Mouse (Mus musculus) thymus, postnatal 0 days (tissue): ENCODE measurements around the gene Esrrb. TPM values are rescaled to one million over a fixed set of nuclear protein-coding genes. Genes with fewer than 3 reads are reported as not detected.

Experiments used
- DNase-seq: peaks from one replicate; pipeline ENCODE4 v3.0.0-alpha.2; 2015; ENCODE audit warnings: low spot score
- polyA plus RNA-seq: library from polyadenylated mRNA; unstranded; fragments of >200 nt; fragmentation: Nextera tagmentation; extraction: Ambion mirVana; gene quantifications from 2 replicates; pipeline ENCODE4 v1.2.1, GENCODE M21; 2015

Gene Esrrb
- polyA plus RNA-seq, 1 experiment from 2014 or later, result 0.03 TPM

GRCm38 (mm10) chr12:86421490-86421904 is 60.6 kb downstream of the Esrrb start:
- no peak for DNase-seq

DNA sequence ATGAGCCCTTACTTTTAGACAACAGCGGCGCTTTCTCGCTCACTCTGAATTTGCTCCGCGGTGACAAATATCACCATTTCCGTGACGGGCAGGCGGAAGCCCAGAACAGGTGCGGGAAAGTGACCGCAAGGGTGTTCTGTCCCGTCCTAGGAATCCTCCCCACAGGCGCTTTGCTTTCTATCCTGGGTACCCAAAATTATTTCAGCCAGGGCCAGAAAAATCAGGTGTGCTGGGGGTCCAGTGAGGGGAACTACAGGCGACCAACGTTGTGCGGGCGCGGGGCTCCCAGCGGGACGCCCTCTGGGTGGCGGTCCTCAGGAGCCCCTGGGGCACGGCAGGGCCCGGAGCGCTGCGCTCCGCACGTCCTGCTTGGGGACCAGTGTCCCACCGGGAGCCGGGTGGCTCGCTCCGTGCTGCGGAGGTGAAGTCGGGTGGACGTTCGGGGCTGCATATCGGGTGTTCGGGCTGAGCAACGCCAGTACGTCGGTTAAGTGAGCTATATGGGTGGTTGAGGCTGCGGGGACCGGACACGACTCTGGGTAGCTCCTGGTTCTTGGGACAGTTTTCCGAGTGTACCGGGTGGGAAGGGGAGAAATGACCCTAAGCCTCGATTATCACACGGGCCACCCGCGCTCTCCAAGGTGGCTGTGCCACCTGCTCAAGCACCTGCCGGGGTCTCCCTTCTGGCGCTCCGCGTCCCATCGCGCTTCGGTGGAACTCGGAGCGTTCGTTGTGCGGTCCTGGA is 61.4 kb downstream of the Esrrb start:
- no peak for DNase-seq

DNA sequence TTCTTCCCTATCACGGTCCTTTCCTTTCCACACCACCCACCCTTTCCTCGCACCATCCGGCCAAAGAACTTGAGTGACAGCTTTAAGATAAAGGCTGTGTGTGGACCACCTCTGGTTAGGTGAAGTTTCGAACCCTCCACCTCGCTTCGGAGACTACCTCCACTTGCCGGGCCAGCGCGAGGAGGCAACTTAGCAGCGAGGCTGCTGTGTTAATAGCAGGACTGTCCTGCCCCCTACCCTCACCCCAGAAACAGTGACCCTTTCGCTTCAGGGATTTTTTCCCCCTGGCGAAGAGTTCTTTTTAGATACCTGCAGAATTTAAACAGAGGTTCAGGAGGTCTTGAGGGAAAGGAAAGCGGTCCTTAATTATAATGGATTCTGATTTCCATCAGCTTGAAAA is 62.2 kb downstream of the Esrrb start:
- DNase-seq, result no peak

DNA sequence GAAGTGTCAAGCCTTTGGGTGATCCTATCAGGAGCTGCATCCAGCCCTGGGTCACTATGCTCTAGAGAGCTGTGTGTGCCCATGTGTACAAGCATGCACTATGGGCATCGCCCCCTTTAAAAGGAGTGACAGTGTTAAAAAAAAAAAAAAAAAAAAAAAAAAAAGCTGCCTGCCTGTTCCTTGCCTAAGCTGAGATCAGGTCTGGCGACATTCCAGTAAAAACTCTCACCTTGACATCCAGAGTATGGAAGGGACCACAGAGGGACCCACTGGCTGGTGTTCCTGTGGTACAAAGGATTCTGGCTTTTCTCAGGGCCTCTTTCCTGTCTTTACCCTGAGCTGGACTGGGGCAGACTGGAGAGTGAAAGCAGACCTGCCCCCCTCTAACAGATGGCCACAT is 66.7 kb downstream of the Esrrb start:
- DNase-seq, result no peak

DNA sequence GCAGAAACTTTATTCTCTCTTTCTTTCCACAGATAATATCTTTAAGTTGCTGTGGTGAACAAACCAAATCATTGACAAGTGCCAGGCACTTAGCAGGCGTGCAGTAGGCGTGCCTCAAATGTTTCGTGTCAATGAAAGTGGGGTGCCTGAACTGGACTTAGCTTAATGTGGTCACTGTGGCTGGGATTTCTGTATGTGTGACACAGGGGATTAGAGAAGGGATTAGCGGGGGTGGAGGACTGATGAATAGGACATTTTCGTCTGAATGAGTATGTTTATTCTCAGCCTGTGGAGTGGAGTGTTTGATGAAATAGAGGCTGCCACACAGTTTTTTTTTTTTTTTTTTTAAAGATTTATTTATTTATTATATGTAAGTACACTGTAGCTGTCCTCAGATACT is 70.8 kb downstream of the Esrrb start:
- no peak for DNase-seq

DNA sequence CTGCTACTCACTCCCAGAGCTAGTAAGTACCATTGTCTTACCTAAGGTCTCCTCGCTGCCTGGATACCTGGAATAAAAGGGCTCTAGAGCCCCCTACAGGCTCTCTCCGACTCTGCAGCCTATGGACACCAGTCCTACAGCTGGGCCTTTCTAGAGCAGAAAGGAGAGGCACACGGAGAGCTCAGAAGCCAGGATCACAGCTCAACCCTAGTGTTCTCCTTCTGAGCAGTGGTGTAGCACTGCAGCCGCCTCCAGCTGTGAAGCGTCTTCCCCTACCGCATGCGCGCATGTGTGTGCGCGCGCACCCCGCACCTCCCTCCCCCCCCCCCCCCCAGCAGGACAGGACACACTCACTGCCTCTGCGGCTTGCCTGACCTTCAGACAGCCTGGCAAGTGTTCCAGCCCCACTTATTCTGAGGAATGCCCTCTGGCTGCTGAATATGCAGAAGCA is 72.5 kb downstream of the Esrrb start:
- DNase-seq, result peak; percentile 62

DNA sequence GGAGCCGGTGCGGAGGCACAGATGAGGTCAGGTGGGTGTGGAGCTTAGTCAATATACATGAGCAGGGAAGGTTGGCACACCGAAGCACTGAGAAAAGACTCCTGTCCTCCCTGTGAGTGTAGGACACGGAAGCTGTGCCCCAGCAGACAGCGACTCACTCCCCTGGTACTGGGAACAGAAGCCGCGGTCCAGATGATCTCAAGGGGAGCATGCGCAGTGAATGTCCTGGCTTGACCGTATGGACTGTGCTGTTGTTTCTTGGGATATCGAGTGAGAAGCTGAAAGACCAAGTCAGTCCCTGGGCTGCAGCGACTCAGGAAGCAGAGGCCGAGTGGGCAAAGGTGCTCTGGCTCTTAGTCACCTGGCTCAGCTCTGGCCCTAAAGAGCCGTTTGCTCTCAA is 74.7 kb downstream of the Esrrb start:
- no peak for DNase-seq

DNA sequence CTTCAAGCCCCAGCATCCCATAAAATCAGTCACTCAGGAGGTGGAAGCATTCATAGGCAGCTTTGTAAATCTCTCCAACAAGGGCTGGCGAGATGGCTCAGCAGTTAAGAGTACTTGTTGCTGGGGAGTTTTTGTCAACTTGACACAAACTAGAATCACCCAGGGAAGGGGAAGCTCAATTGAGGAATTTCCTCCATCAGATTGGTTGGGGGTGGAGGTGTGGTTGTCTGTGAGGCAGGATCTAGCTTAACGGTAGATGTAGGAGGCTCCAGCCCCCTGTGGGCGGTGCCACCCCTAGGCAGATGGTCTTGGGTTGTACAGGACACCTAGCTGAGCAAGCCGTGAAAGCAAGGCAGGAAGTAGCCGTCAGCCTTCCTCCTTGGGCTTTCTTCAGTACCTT is 89.9 kb downstream of the Esrrb start:
- no peak for DNase-seq

- DNase-seq, result no peak
These were observed 94.1 kb downstream of the Esrrb start for GRCm38 (mm10) chr12:86455009-86455408.

- no peak for DNase-seq
These were observed 102.0 kb downstream of the Esrrb start for GRCm38 (mm10) chr12:86462742-86463470.

DNA sequence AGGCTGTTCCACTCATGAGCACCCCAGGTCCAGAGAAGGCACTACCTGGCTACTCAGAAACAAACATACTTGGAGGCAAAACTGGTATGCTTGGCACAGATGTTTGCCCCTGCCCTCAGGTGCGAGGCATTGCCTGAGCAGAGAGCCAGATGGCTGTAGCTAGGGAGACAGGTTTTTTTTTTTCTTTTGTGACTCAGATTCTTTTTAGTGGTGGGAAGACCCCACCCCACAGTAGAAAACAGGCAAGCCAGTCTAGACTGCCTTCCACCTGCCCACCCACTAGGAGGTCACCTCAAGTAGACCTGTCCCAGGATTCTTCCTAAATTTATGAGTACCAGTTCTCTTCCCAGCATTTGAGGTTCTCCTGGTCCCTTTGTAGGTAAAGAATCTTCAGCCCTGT is 103.5 kb downstream of the Esrrb start:
- no peak for DNase-seq

DNA sequence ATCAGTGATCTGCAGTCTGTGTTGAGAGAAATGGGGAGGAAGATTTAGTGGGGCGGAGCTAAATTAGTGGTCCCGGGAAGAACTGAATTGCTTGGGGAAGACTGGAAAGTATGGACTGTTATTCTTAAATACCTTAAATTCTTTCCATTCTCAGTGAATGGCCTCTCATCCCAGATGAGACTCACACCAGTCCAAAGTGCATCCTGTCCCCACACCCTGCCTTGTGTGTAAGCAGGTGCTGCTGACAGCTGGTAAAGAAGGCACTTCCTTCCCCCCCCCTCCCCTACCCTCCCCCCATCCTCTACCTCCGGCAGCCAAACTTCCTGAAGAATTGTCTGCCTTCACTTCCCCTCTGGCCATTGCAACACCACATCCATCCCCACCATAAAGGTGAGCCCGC is 105.3 kb downstream of the Esrrb start:
- no peak for DNase-seq

- no peak for DNase-seq
These were observed 109.0 kb downstream of the Esrrb start for GRCm38 (mm10) chr12:86469919-86470318.

DNA sequence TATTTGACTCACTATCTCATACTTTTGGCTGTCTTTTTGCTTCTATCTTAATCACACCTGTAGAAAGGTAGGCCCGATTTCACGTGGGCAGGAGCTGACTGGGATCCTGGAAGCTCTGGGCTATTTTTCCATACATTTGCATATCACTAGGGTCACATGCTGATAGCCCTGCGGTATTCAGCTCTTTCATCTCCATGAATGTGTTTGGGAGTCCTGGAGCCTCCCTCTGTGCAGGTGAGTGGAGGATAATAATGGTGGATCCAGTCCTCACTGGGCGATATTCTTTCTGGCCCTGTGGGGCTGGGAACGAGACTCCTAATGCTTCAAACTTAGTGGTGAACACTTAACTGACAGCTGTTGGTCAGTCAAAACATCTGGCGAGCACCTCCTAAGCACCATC is 110.0 kb downstream of the Esrrb start:
- DNase-seq, result no peak

DNA sequence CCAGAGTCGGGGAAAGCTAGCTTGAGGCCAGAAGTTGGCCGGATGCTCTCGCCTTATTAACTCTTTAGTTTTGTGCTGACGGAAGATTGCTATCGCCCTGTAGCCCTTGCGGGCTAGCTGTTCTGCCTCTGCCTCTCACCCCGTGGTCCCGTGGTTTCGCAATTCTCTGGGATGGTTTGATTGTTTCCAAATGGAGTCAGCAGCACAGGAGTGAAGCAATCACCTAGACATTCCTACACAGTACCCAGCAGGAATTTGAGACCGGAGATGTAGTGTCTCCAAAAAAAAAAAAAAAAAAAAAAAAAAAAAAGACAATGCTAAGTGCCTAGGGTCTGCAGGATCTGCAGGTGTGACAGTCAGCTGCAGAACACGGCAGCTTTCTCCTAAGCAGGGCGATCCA is 112.7 kb downstream of the Esrrb start:
- no peak for DNase-seq

- DNase-seq, result no peak
These were observed 115.1 kb downstream of the Esrrb start for GRCm38 (mm10) chr12:86475994-86476393.

GRCm38 (mm10) chr12:86478908-86479307 is 118.0 kb downstream of the Esrrb start:
- no peak for DNase-seq

DNA sequence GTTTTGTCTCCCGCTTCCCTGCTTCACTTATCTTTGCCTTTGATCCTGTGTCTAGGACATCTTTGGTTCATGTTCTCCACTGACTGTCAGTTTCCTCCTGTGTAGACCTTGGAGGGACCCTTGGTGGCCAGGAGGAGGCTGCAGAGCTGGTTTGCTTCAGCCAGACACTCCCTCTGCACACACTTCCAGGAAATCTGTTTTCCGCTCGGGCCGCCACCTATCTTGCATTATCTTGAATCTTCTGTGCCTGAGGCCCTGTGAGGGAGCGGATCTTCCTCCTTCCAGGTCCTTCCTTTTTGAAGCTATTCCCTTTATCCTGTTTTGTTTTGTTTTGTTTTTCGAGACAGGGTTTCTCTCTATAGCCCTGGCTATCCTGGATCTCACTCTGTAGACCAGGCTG is 121.1 kb downstream of the Esrrb start:
- DNase-seq, result no peak

DNA sequence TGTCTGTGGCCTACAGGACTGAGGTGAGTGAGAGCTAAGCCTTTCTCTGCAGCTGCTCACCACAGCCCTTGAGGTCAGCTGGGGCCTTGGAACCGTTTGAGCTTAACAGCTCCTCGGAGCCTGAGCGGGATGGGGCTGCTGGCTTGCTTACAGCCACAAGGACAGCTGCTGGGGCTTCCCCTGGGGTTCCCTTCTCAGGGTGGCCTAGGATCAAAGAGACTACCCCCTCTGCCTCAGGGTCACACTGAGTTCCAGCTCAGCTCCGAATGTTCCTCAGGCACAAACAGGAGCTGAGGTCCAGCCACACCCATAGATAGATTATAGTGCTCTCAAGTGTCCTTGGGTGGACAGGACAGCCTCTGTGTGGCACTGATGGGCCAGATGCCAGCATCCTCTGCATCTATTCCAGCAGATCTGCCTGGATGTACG is 122.5 kb downstream of the Esrrb start:
- no peak for DNase-seq

- DNase-seq, result no peak
These were observed 127.1 kb downstream of the Esrrb start for GRCm38 (mm10) chr12:86488005-86488404.

- DNase-seq, result no peak
These were observed 129.1 kb downstream of the Esrrb start for GRCm38 (mm10) chr12:86490052-86490451.

DNA sequence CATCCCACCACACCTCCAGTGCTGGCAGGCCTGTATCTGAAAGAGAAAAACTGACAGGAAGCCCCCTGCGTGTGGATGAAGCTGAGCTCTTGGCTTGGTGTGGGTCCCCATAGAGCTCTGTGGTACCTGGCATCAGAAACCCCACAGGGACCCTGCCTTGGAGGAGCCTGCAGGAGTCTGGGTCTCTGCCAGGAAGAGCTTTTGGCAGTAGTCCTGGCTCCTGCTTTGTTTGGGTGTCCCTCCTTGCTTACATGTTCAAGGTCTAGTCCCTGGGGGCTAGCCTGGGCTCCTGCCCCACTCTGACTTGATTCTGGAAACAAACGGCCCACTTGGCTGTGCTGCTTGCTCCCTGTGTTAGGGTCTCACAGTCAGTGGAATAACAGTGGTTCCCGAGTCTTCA is 130.6 kb downstream of the Esrrb start:
- DNase-seq, result no peak

DNA sequence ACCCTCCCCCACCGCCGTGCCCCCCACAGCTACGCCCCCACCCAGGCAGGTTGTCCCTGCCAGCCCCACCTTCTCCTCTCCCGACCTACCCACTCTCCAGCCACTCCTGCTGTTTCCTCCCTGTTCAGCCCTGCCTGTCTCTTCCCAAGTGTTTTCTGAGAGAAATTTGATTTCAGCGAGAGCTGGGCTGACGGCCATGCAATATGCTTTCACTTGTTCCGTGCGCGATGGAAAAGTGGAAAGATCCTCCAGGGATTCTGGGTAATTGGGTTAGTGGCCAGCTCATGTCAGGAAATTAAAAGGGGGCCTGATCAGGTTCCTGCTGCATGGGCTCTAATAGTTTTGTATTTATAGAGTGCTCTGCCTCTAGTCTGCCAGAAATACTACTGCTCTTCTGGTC is 131.9 kb downstream of the Esrrb start:
- no peak for DNase-seq
